ENCODE assay signal across 8 mouse cellular contexts in the genomic region with DNA sequence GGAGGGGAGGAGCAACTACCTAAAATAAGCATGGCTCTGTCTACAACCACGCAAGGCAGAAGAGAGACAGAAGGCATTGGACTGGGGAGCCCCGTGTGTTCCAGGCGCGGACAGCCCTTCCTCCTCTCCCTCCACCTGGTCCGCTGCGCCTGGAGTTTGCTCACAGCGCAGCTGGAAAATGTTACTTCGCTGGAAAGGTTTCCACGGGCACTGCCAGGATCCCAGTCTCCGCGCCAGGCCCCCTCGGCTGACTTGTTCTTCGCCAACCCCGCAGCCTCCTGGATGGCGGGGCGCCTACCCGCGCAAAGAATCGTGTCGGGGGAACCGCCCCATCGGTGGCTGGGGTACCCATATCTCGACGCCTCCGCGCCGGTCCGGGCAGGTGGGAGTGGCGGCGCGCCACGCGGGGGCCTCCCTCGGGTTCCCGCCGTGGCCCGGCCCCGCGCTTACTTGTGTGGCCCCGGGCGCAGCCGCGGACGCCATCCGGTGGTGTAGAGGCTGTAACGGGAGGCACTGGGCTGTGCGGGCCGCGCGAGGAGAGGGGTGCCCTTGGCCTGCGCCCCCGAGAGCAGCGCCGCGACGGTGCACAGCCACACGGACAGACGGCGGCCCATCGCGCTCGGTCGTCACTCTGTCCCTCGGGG. TPM values are rescaled to one million over a fixed set of nuclear protein-coding genes. Genes with fewer than 3 reads are reported as not detected.
DNase-seq lines count a peak whose midpoint lies in the region; ATAC-seq and TF ChIP-seq lines count a peak whose summit lies in the region.

No protein-coding gene starts in this region.

- peak; percentile 40; the same call in 1 of the 2 replicates for ATAC-seq in heart, embryonic 12.5 days (ENCODE audit: insufficient number of reproducible peaks, low FRiP score)
- ATAC-seq in liver, embryonic 13.5 days (ENCODE audit: low read depth): no peak
- ATAC-seq in CD4-positive, CD25-positive, alpha-beta regulatory T cell, adult 4 months: no peak

- peaks cover 19% of the 10 kb centered on the region for H3K4me1 ChIP-seq in heart, embryonic 12.5 days (replicated peaks)
- H3K4me1 ChIP-seq in liver, embryonic 13.5 days (replicated peaks): 0 out of 2 replicates have a peak, but pooled peaks cover 6% of the 10 kb centered on the region
- peaks cover 20% of the 10 kb centered on the region for H3K4me1 ChIP-seq in testis, adult 2 months (ENCODE audit: control insufficient read depth, insufficient read depth, low read length)

- H3K9ac ChIP-seq in heart, embryonic 12.5 days: peak overlapping the region; percentile 61
- H3K9ac ChIP-seq in liver, embryonic 13.5 days: peak overlapping the region; percentile 9; the same call in 1 of the 2 replicates

- peak overlapping the region; percentile 93 for H3K4me2 ChIP-seq in heart, embryonic 12.5 days
- peak overlapping the region; percentile 60 for H3K4me2 ChIP-seq in liver, embryonic 13.5 days

- H3K36me3 ChIP-seq in heart, embryonic 12.5 days: no peaks in the 10 kb centered on the region
- no peaks in the 10 kb centered on the region for H3K36me3 ChIP-seq in liver, embryonic 13.5 days
- H3K36me3 ChIP-seq in testis, adult 2 months (ENCODE audit: control insufficient read depth, insufficient read depth, low read length): no peaks in the 10 kb centered on the region

- peak; percentile 43 for DNase-seq in gastrocnemius, postnatal 10 days
- DNase-seq in gastrocnemius, postnatal 25 days: no peak
- peak; percentile 45 for DNase-seq in cerebellum, adult 8-10 months
- DNase-seq in liver, embryonic 13.5 days: no peak
- no peak for DNase-seq in right cerebral cortex, postnatal 25 days

- no peaks in the 10 kb centered on the region for H3K9me3 ChIP-seq in heart, embryonic 12.5 days (replicated peaks)
- H3K9me3 ChIP-seq in liver, embryonic 13.5 days (replicated peaks): no peaks in the 10 kb centered on the region

- peaks cover 84% of the 10 kb centered on the region for H3K27me3 ChIP-seq in heart, embryonic 12.5 days (replicated peaks)
- peaks cover 62% of the 10 kb centered on the region for H3K27me3 ChIP-seq in liver, embryonic 13.5 days
- no peaks in the 10 kb centered on the region for H3K27me3 ChIP-seq in testis, adult 2 months (ENCODE audit: control insufficient read depth, insufficient read depth, low read length)

- WGBS in heart, embryonic 12.5 days: under 1% methylated on average over 62 of the region's 64 CpGs
- 3% methylated on average over 55 of the region's 64 CpGs for WGBS in liver, embryonic 13.5 days (ENCODE audit: insufficient replicate concordance)

- H3K27ac ChIP-seq in heart, embryonic 12.5 days (ENCODE audit: poor library complexity, severe bottlenecking): no peak overlapping the region
- no peak overlapping the region for H3K27ac ChIP-seq in liver, embryonic 13.5 days
- H3K27ac ChIP-seq in testis, adult 2 months (ENCODE audit: control insufficient read depth, insufficient read depth, low read depth, low read length): no peak overlapping the region; the same call in 1 of the 2 replicates

- no peak for TF ChIP-seq POLR2A in testis, adult 2 months (IDR thresholded peaks at IDR 0.05; ENCODE audit: control insufficient read depth, low read depth, low read length)

- H3K4me3 ChIP-seq in heart, embryonic 12.5 days: peak overlapping the region; percentile 52
- peak overlapping the region; percentile 40 for H3K4me3 ChIP-seq in liver, embryonic 13.5 days (replicated peaks)
- H3K4me3 ChIP-seq in testis, adult 2 months (ENCODE audit: control insufficient read depth, low read depth, low read length): peak overlapping the region; percentile 83

- TF ChIP-seq CTCF in testis, adult 2 months (IDR thresholded peaks at IDR 0.05; ENCODE audit: control insufficient read depth, insufficient read depth, insufficient replicate concordance, low read depth, low read length): no peak

RNA-seq across cellular contexts. Expression of a gene that starts 0.4 kb away (rescaled TPM):
- total RNA-seq in gastrocnemius, postnatal 10 days (2021): 1 to 10 TPM; 6.9 to 8.2 TPM
- under 1 TPM; 0.21 to 0.79 TPM for total RNA-seq in gastrocnemius, postnatal 25 days (2021)
- polyA plus RNA-seq in heart, embryonic 12.5 days (2016; fragmentation: Nextera tagmentation; extraction: Ambion mirVana): 2.8 and 3.1 TPM in 2 replicates
- polyA plus RNA-seq in liver, embryonic 13.5 days (2015; fragmentation: Nextera tagmentation; extraction: Ambion mirVana): 0.38 and 0.53 TPM in 2 replicates
- 3.8 and 4.2 TPM in 2 replicates for polyA plus RNA-seq in testis, adult 2 months (2012; rRNA removed)
- polyA plus RNA-seq in CD4-positive, CD25-positive, alpha-beta regulatory T cell, adult 4 months (2017; shearing (Covaris generic)): not detected

RNA-seq across cellular contexts. Expression of a gene that starts 31.2 kb away (rescaled TPM):
- total RNA-seq in gastrocnemius, postnatal 10 days (2021): 10 to 100 TPM in 1 of 2 experiments, 1 to 10 TPM in 1; 9.7 to 11.3 TPM
- total RNA-seq in gastrocnemius, postnatal 25 days (2021): 1 to 10 TPM; 3.7 to 4.9 TPM
- polyA plus RNA-seq in heart, embryonic 12.5 days (2016; fragmentation: Nextera tagmentation; extraction: Ambion mirVana): 1.4 and 2.3 TPM in 2 replicates
- polyA plus RNA-seq in liver, embryonic 13.5 days (2015; fragmentation: Nextera tagmentation; extraction: Ambion mirVana): 0.55 and 0.80 TPM in 2 replicates
- polyA plus RNA-seq in testis, adult 2 months (2012; rRNA removed): 5.9 and 6.4 TPM in 2 replicates
- polyA plus RNA-seq in CD4-positive, CD25-positive, alpha-beta regulatory T cell, adult 4 months (2017; shearing (Covaris generic)): 1 to 10 TPM in 1 of 2 experiments, under 1 TPM in 1; 0.55 to 1.4 TPM

RNA-seq across cellular contexts. Expression of a gene that starts 38.9 kb away (rescaled TPM):
- 10 to 100 TPM; 53.3 to 57.6 TPM for total RNA-seq in gastrocnemius, postnatal 10 days (2021)
- total RNA-seq in gastrocnemius, postnatal 25 days (2021): 10 to 100 TPM; 25.8 TPM
- polyA plus RNA-seq in heart, embryonic 12.5 days (2016; fragmentation: Nextera tagmentation; extraction: Ambion mirVana): 8.9 and 9.8 TPM in 2 replicates
- 2.0 and 2.1 TPM in 2 replicates for polyA plus RNA-seq in liver, embryonic 13.5 days (2015; fragmentation: Nextera tagmentation; extraction: Ambion mirVana)
- polyA plus RNA-seq in testis, adult 2 months (2012; rRNA removed): 41.2 and 43.0 TPM in 2 replicates
- polyA plus RNA-seq in CD4-positive, CD25-positive, alpha-beta regulatory T cell, adult 4 months (2017; shearing (Covaris generic)): 10 to 100 TPM in 1 of 2 experiments, 1 to 10 TPM in 1; 8.3 to 11.5 TPM

Comparison
In these comparisons a context has a peak if more than half of its experiments do, and no peak if none do; other contexts are left out.
1. DNase-seq: peak in gastrocnemius, postnatal 10 days (single experiment) and cerebellum, adult 8-10 months (single experiment); none in gastrocnemius, postnatal 25 days (single experiment), liver, embryonic 13.5 days (single experiment) and right cerebral cortex, postnatal 25 days (single experiment).
2. Peak in every context shown above with its lines, with median percentiles within 50 percentile points of each other: H3K4me3 ChIP-seq.